Mouse (Mus musculus): ENCODE data around the gene Dpp4.

Gene Dpp4

GRCm38 (mm10) chr2:62412081-62412821 is at the start of gene Dpp4:
Gene Dpp4 (minus strand): TSS chr2:62412231.
- DNase-seq, result no peak

- no peak for DNase-seq
Measured at GRCm38 (mm10) chr2:62460815-62461450, 48.9 kb upstream of the Dpp4 start.

- DNase-seq, result no peak
Measured at GRCm38 (mm10) chr2:62460231-62460710, 48.2 kb upstream of the Dpp4 start.

GRCm38 (mm10) chr2:62459241-62460174 is 47.5 kb upstream of the Dpp4 start:
- DNase-seq, result no peak

- no peak for DNase-seq
Measured at GRCm38 (mm10) chr2:62458070-62458469, 46.0 kb upstream of the Dpp4 start.

- DNase-seq, result no peak
Measured at GRCm38 (mm10) chr2:62454991-62455390, 43.0 kb upstream of the Dpp4 start.

GRCm38 (mm10) chr2:62454033-62454432 is 42.0 kb upstream of the Dpp4 start:
- DNase-seq, result no peak

GRCm38 (mm10) chr2:62450364-62450763 is 38.3 kb upstream of the Dpp4 start:
- DNase-seq, result no peak

- DNase-seq, result no peak
Measured at GRCm38 (mm10) chr2:62449692-62450346, 37.8 kb upstream of the Dpp4 start.

- DNase-seq, result no peak
Measured at GRCm38 (mm10) chr2:62440802-62441544, 28.9 kb upstream of the Dpp4 start.

- no peak for DNase-seq
Measured at GRCm38 (mm10) chr2:62440083-62440482, 28.1 kb upstream of the Dpp4 start.

- no peak for DNase-seq
Measured at GRCm38 (mm10) chr2:62431245-62431795, 19.3 kb upstream of the Dpp4 start.

GRCm38 (mm10) chr2:62425941-62426340 is 13.9 kb upstream of the Dpp4 start:
- no peak for DNase-seq

- DNase-seq, result no peak
Measured at GRCm38 (mm10) chr2:62423343-62423776, 11.3 kb upstream of the Dpp4 start.

- DNase-seq, result no peak
Measured at GRCm38 (mm10) chr2:62422515-62423342, 10.7 kb upstream of the Dpp4 start.

GRCm38 (mm10) chr2:62421229-62421628 is 9.2 kb upstream of the Dpp4 start:
- DNase-seq, result no peak

GRCm38 (mm10) chr2:62420045-62420444 is 8.0 kb upstream of the Dpp4 start:
- no peak for DNase-seq

- DNase-seq, result no peak
Measured at GRCm38 (mm10) chr2:62417233-62417632, 5.2 kb upstream of the Dpp4 start.

GRCm38 (mm10) chr2:62411211-62412080 is 585 bp downstream of the Dpp4 start:
- no peak for DNase-seq
